Mouse (Mus musculus) CD4-positive, CD25-positive, alpha-beta regulatory T cell, adult 4 months (primary cell): ENCODE measurements around the gene Nuak1. TPM values are rescaled to one million over a fixed set of nuclear protein-coding genes. Genes with fewer than 3 reads are reported as not detected.

Experiments
- ATAC-seq: one replicate; pipeline ENCODE4 v1.8.0; 2017
- polyA plus RNA-seq, 2 experiments: library from polyadenylated mRNA; unstranded; fragments of 100-300 nt; shearing (Covaris generic); gene quantifications; one replicate each; pipeline ENCODE4 v1.2.1; 2017

The Nuak1 gene
- polyA plus RNA-seq, 2 experiments from 2014 or later: not detected

DNA sequence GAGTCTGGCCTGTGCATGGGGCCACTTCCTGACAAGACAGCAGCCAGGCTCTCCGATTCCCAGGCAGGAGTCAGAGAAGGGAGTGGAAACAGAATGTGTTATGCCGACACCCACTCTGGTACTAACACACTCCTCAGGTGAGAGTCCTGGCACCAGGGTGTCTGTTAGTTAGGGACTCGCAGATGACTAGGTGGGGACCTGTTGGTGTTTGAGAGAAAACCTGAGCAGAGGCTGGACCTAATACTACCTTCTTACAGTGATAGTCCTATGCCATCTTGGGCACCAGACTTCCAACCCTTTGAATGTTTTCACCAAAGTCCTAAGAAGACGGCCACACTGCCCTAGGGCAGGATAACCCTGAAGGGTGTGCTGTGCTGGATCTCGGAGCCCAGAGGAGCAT lies 111.1 kb downstream of the Nuak1 start:
- ATAC-seq: no peak

GRCm38 (mm10) chr10:84324018-84324417 lies 116.4 kb downstream of the Nuak1 start:
- ATAC-seq: no peak

Other genes starting within 250 kb of the Nuak1 start
- under 1 TPM; 0.20 to 0.23 TPM for gene Ckap4, start 93.5 kb upstream of the Nuak1 start, polyA plus RNA-seq
- gene Tcp11l2, start 136.0 kb upstream of the Nuak1 start, polyA plus RNA-seq: 100 to 1,000 TPM; 235 to 261 TPM
- gene Polr3b, start 181.7 kb upstream of the Nuak1 start, polyA plus RNA-seq: 10 to 100 TPM; 21.8 to 28.6 TPM